Mouse (Mus musculus): ENCODE results near the gene Asap2. TPM values are rescaled to one million over a fixed set of nuclear protein-coding genes. Genes with fewer than 3 reads are reported as not detected.

Gene Asap2
- polyA plus RNA-seq, 1 experiment from 2014 or later, result 6.4 TPM

- H3K27ac ChIP-seq, result no peak overlapping the region
- peaks cover 8% of the 10 kb centered on the region; the same call in 1 of the 2 replicates for H3K4me1 ChIP-seq
- H3K36me3 ChIP-seq, result peaks cover 9% of the 10 kb centered on the region; the same call in 1 of the 2 replicates
- no peak overlapping the region for H3K4me2 ChIP-seq
- H3K27me3 ChIP-seq, result no peaks in the 10 kb centered on the region
- H3K9me3 ChIP-seq, result no peaks in the 10 kb centered on the region
- H3K4me3 ChIP-seq, result no peak overlapping the region
- WGBS, result 74% methylated on average over 8 of the region's 8 CpGs
- no peak overlapping the region for H3K9ac ChIP-seq
- ATAC-seq (ENCODE audit: insufficient number of reproducible peaks, low FRiP score, low TSS enrichment, low read depth), result no peak
Measured at GRCm38 (mm10) chr12:21225358-21225757, 235.1 kb downstream of the Asap2 start.

GRCm38 (mm10) chr12:21226316-21226715 lies 236.1 kb downstream of the Asap2 start:
- Histone ChIP-seq H3K27me3 (no peaks in the 10 kb centered on the region), H3K27ac (no peak overlapping the region), H3K4me1 (peaks cover 8% of the 10 kb centered on the region; the same call in 1 of the 2 replicates), H3K4me2 (no peak overlapping the region), H3K36me3 (peaks cover 18% of the 10 kb centered on the region; the same call in 1 of the 2 replicates), H3K9ac (no peak overlapping the region), H3K9me3 (no peaks in the 10 kb centered on the region), H3K4me3 (no peak overlapping the region)
- 71% methylated on average over 9 of the region's 9 CpGs for WGBS
- ATAC-seq (ENCODE audit: insufficient number of reproducible peaks, low FRiP score, low TSS enrichment, low read depth), result no peak

- ATAC-seq (ENCODE audit: insufficient number of reproducible peaks, low FRiP score, low TSS enrichment, low read depth), result no peak
- peaks cover 26% of the 10 kb centered on the region; the same call in 1 of the 2 replicates for H3K36me3 ChIP-seq
- H3K4me3 ChIP-seq, result no peak overlapping the region
- no peaks in the 10 kb centered on the region for H3K27me3 ChIP-seq
- H3K9ac ChIP-seq, result no peak overlapping the region
- WGBS, result 56% methylated on average over 6 of the region's 6 CpGs
- no peak overlapping the region for H3K4me2 ChIP-seq
- peaks cover 8% of the 10 kb centered on the region; the same call in 1 of the 2 replicates for H3K4me1 ChIP-seq
- H3K27ac ChIP-seq, result no peak overlapping the region
- no peaks in the 10 kb centered on the region for H3K9me3 ChIP-seq
Measured at GRCm38 (mm10) chr12:21227076-21227980, 237.1 kb downstream of the Asap2 start.

- Histone ChIP-seq H3K4me3 (no peak overlapping the region), H3K27ac (no peak overlapping the region), H3K27me3 (no peaks in the 10 kb centered on the region), H3K9me3 (no peaks in the 10 kb centered on the region), H3K9ac (no peak overlapping the region), H3K4me2 (no peak overlapping the region), H3K4me1 (peaks cover 8% of the 10 kb centered on the region; the same call in 1 of the 2 replicates), H3K36me3 (peaks cover 31% of the 10 kb centered on the region; the same call in 1 of the 2 replicates)
- WGBS, result 92% methylated on average over 4 of the region's 4 CpGs
- ATAC-seq (ENCODE audit: insufficient number of reproducible peaks, low FRiP score, low TSS enrichment, low read depth), result no peak
Measured at GRCm38 (mm10) chr12:21228650-21229049, 238.4 kb downstream of the Asap2 start.

GRCm38 (mm10) chr12:21229076-21229918 lies 239.0 kb downstream of the Asap2 start:
- Histone ChIP-seq H3K9ac (no peak overlapping the region), H3K4me2 (no peak overlapping the region), H3K27ac (no peak overlapping the region), H3K9me3 (no peaks in the 10 kb centered on the region), H3K4me3 (no peak overlapping the region), H3K4me1 (peaks cover 8% of the 10 kb centered on the region; the same call in 1 of the 2 replicates), H3K27me3 (no peaks in the 10 kb centered on the region), H3K36me3 (peaks cover 31% of the 10 kb centered on the region; the same call in 1 of the 2 replicates)
- ATAC-seq (ENCODE audit: insufficient number of reproducible peaks, low FRiP score, low TSS enrichment, low read depth), result no peak
- WGBS, result 81% methylated on average over 17 of the region's 17 CpGs

GRCm38 (mm10) chr12:21233727-21234126 lies 243.5 kb downstream of the Asap2 start:
- Histone ChIP-seq H3K27me3 (no peaks in the 10 kb centered on the region), H3K9ac (no peak overlapping the region), H3K36me3 (peaks cover 51% of the 10 kb centered on the region; the same call in 1 of the 2 replicates), H3K4me2 (no peak overlapping the region), H3K4me1 (no peaks in the 10 kb centered on the region), H3K27ac (no peak overlapping the region), H3K4me3 (no peak overlapping the region), H3K9me3 (no peaks in the 10 kb centered on the region)
- WGBS, result 83% methylated on average over 7 of the region's 7 CpGs
- no peak for ATAC-seq (ENCODE audit: insufficient number of reproducible peaks, low FRiP score, low TSS enrichment, low read depth)

GRCm38 (mm10) chr12:21234560-21234959 lies 244.3 kb downstream of the Asap2 start:
- Histone ChIP-seq H3K36me3 (peaks cover 59% of the 10 kb centered on the region), H3K4me2 (no peak overlapping the region), H3K9ac (no peak overlapping the region), H3K4me1 (no peaks in the 10 kb centered on the region), H3K9me3 (no peaks in the 10 kb centered on the region), H3K27me3 (no peaks in the 10 kb centered on the region), H3K4me3 (no peak overlapping the region), H3K27ac (no peak overlapping the region)
- 84% methylated on average over 2 of the region's 2 CpGs for WGBS
- ATAC-seq (ENCODE audit: insufficient number of reproducible peaks, low FRiP score, low TSS enrichment, low read depth), result no peak

GRCm38 (mm10) chr12:21241965-21242364 lies 251.7 kb downstream of the Asap2 start:
- H3K27me3 ChIP-seq, result no peaks in the 10 kb centered on the region
- no peak overlapping the region for H3K27ac ChIP-seq
- H3K9me3 ChIP-seq, result no peaks in the 10 kb centered on the region
- no peak for ATAC-seq (ENCODE audit: insufficient number of reproducible peaks, low FRiP score, low TSS enrichment, low read depth)
- H3K4me1 ChIP-seq, result no peaks in the 10 kb centered on the region
- peaks cover 50% of the 10 kb centered on the region for H3K36me3 ChIP-seq
- no peak overlapping the region for H3K4me2 ChIP-seq
- no peak overlapping the region for H3K9ac ChIP-seq
- 76% methylated on average over 3 of the region's 3 CpGs for WGBS
- no peak overlapping the region for H3K4me3 ChIP-seq

- 95% methylated on average over 11 of the region's 11 CpGs for WGBS
- Histone ChIP-seq H3K4me1 (no peaks in the 10 kb centered on the region), H3K4me2 (no peak overlapping the region), H3K27me3 (no peaks in the 10 kb centered on the region), H3K27ac (no peak overlapping the region), H3K36me3 (peaks cover 53% of the 10 kb centered on the region), H3K9me3 (no peaks in the 10 kb centered on the region), H3K9ac (no peak overlapping the region), H3K4me3 (no peak overlapping the region)
- ATAC-seq (ENCODE audit: insufficient number of reproducible peaks, low FRiP score, low TSS enrichment, low read depth), result no peak
Measured at GRCm38 (mm10) chr12:21244375-21244960, 254.2 kb downstream of the Asap2 start.

- Histone ChIP-seq H3K27ac (no peak overlapping the region), H3K9me3 (no peaks in the 10 kb centered on the region), H3K4me3 (no peak overlapping the region), H3K4me2 (no peak overlapping the region), H3K9ac (no peak overlapping the region), H3K4me1 (no peaks in the 10 kb centered on the region), H3K27me3 (no peaks in the 10 kb centered on the region), H3K36me3 (peaks cover 74% of the 10 kb centered on the region)
- ATAC-seq (ENCODE audit: insufficient number of reproducible peaks, low FRiP score, low TSS enrichment, low read depth), result no peak
- 74% methylated on average over 7 of the region's 7 CpGs for WGBS
Measured at GRCm38 (mm10) chr12:21247711-21248392, 257.6 kb downstream of the Asap2 start.

Data from limb, embryonic 15.5 days (tissue).